Mouse (Mus musculus): ENCODE data around the gene Gna12.

- TF ChIP-seq POLR2A (IDR thresholded peaks at IDR 0.05; ENCODE audit: low read depth, low read length): no peak
- TF ChIP-seq CTCF (IDR thresholded peaks at IDR 0.05; ENCODE audit: borderline replicate concordance, insufficient read depth, low read length): no peak
These were observed 106.4 kb downstream of the Gna12 start, which contains the start of gene Amz1 for GRCm38 (mm10) chr5:140723822-140724221.
